Mouse (Mus musculus): Measurements from ENCODE around the gene Tmed6. TPM values are rescaled to one million over a fixed set of nuclear protein-coding genes. Genes with fewer than 3 reads are reported as not detected.

The Tmed6 gene
- polyA plus RNA-seq, 1 experiment from 2014 or later, result not detected

DNA sequence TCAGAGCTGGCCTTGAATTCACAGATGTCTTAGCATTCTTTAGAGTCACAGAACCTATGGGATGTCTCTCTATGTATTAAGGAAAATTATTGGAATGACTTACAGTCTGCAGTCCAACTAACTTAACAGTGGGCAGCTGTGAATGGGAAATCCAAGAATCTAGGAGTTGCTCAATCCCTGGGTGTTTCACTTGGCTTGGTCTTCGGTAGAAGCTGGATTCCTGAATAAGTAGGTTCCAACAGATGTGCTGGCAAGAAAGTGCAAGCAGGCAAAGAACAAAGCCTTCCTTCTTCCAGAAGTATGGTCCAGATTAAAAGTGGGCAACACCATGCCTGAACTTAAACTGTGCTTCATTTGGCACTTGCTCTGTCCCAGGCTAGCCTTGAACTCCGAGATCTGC is 35.2 kb upstream of the Tmed6 start:
- H3K9me3 ChIP-seq, result no peaks in the 10 kb centered on the region
- no peaks in the 10 kb centered on the region for H3K36me3 ChIP-seq
- 82% methylated on average over 2 of the region's 2 CpGs for whole genome bisulfite sequencing
- no peak overlapping the region for H3K4me3 ChIP-seq
- no peak for ATAC-seq (ENCODE audit: low read depth)
- no peak overlapping the region for H3K9ac ChIP-seq
- peaks cover 1% of the 10 kb centered on the region for H3K4me1 ChIP-seq (replicated peaks)
- H3K27ac ChIP-seq (replicated peaks), result no peak overlapping the region
- H3K27me3 ChIP-seq, result no peaks in the 10 kb centered on the region
- H3K4me2 ChIP-seq, result no peak overlapping the region

GRCm38 (mm10) chr8:107096366-107097036 is 31.1 kb upstream of the Tmed6 start, which contains the start of gene Terf2:
Gene Terf2, minus strand, starts transcription at chr8:107096547.
- peak within 1 kb of the TSS; percentile 91 for H3K9ac ChIP-seq
- H3K27ac ChIP-seq (replicated peaks), result peak within 1 kb of the TSS; percentile 90
- ATAC-seq (ENCODE audit: low read depth), result peak; percentile 95
- 4% methylated on average over 39 of the region's 39 CpGs for WGBS
- peaks cover 16% of the 10 kb centered on the region; the same call in 1 of the 2 replicates for H3K36me3 ChIP-seq
- peak within 1 kb of the TSS; percentile 91 for H3K4me3 ChIP-seq
- peaks cover 29% of the 10 kb centered on the region for H3K4me1 ChIP-seq (replicated peaks)
- peak within 1 kb of the TSS; percentile 61 for H3K4me2 ChIP-seq
- no peaks in the 10 kb centered on the region for H3K9me3 ChIP-seq
- H3K27me3 ChIP-seq, result no peaks in the 10 kb centered on the region

GRCm38 (mm10) chr8:107095717-107096365 is 30.4 kb upstream of the Tmed6 start:
- no peaks in the 10 kb centered on the region for H3K9me3 ChIP-seq
- ATAC-seq (ENCODE audit: low read depth), result peak; percentile 77
- H3K36me3 ChIP-seq, result peaks cover 21% of the 10 kb centered on the region; the same call in 1 of the 2 replicates
- no peaks in the 10 kb centered on the region for H3K27me3 ChIP-seq
- H3K4me2 ChIP-seq, result peak overlapping the region; percentile 61
- peaks cover 29% of the 10 kb centered on the region for H3K4me1 ChIP-seq (replicated peaks)
- H3K4me3 ChIP-seq, result peak overlapping the region; percentile 91
- peak overlapping the region; percentile 91 for H3K9ac ChIP-seq
- under 1% methylated on average over 42 of the region's 53 CpGs for WGBS
- H3K27ac ChIP-seq (replicated peaks), result peak overlapping the region; percentile 90

DNA sequence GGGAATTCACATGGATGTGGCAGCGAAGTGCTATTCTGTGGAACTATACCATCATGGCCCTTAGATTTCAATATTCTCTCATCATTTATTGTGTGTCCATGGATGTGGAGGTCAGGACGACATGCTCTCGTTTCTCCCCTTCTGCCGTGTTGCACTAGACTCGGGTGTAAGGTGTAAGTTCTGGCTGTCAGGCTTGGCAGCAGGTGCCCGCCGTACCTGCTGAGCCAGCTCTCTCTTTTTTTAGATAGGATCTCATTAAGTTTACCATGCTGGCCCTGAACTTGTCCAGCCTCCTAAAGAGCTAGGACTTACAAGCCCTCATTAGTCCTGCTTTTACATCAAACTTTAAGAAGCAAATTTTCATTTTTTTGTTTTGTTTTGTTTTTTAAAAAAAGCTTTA is 25.1 kb upstream of the Tmed6 start:
- no peaks in the 10 kb centered on the region for H3K27me3 ChIP-seq
- no peaks in the 10 kb centered on the region for H3K9me3 ChIP-seq
- H3K9ac ChIP-seq, result no peak overlapping the region
- H3K36me3 ChIP-seq, result peaks cover 61% of the 10 kb centered on the region
- no peak for ATAC-seq (ENCODE audit: low read depth)
- no peak overlapping the region for H3K4me3 ChIP-seq
- 97% methylated on average over 7 of the region's 7 CpGs for WGBS
- no peak overlapping the region for H3K27ac ChIP-seq (replicated peaks)
- H3K4me1 ChIP-seq (replicated peaks), result peaks cover 26% of the 10 kb centered on the region
- no peak overlapping the region for H3K4me2 ChIP-seq

- Histone ChIP-seq H3K27ac (replicated peaks) (no peak overlapping the region), H3K9ac (no peak overlapping the region), H3K4me3 (no peak overlapping the region), H3K27me3 (no peaks in the 10 kb centered on the region), H3K9me3 (no peaks in the 10 kb centered on the region), H3K36me3 (peaks cover 73% of the 10 kb centered on the region), H3K4me2 (no peak overlapping the region), H3K4me1 (replicated peaks) (peaks cover 8% of the 10 kb centered on the region; the same call in 1 of the 2 replicates)
- WGBS, result 98% methylated on average over 5 of the region's 5 CpGs
- ATAC-seq (ENCODE audit: low read depth), result no peak
These were observed 23.2 kb upstream of the Tmed6 start for GRCm38 (mm10) chr8:107088526-107089063.

DNA sequence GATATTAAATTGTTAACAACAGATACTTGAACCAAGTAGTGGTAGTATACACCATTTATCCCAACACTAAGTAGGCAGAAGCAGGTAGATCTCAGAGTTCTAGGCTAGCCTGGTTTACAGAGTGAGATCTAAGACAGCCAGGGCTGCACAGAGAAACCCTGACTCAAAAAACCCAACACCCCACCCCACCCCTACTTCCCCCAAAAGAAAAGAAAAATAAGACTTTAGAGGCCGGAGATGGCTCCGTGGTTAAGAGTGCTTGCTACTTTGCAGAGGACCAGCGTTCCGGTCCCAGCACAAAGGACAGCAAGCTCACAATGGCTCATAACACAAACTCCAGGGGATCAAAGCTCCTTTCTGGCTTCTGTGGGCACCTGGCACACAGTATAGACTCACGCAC is 20.6 kb upstream of the Tmed6 start:
- no peak for ATAC-seq (ENCODE audit: low read depth)
- Histone ChIP-seq H3K4me3 (no peak overlapping the region), H3K4me2 (no peak overlapping the region), H3K36me3 (peaks cover 77% of the 10 kb centered on the region), H3K9ac (no peak overlapping the region), H3K27ac (replicated peaks) (no peak overlapping the region), H3K27me3 (no peaks in the 10 kb centered on the region), H3K9me3 (no peaks in the 10 kb centered on the region), H3K4me1 (replicated peaks) (no peaks in the 10 kb centered on the region)
- 95% methylated on average over 5 of the region's 5 CpGs for WGBS

- no peak for ATAC-seq (ENCODE audit: low read depth)
These were observed 19.9 kb upstream of the Tmed6 start for GRCm38 (mm10) chr8:107085358-107085757.

GRCm38 (mm10) chr8:107076239-107076888 is 10.9 kb upstream of the Tmed6 start:
- H3K9me3 ChIP-seq, result no peaks in the 10 kb centered on the region
- peaks cover 95% of the 10 kb centered on the region for H3K36me3 ChIP-seq
- ATAC-seq (ENCODE audit: low read depth), result no peak
- H3K27ac ChIP-seq (replicated peaks), result no peak overlapping the region
- no peak overlapping the region for H3K4me3 ChIP-seq
- no peaks in the 10 kb centered on the region for H3K27me3 ChIP-seq
- H3K4me1 ChIP-seq (replicated peaks), result no peaks in the 10 kb centered on the region
- no peak overlapping the region for H3K9ac ChIP-seq
- 92% methylated on average over 7 of the region's 7 CpGs for WGBS
- no peak overlapping the region for H3K4me2 ChIP-seq

More at GRCm38 (mm10) chr8:107085358-107085757, 19.9 kb upstream of the Tmed6 start:
- Histone ChIP-seq H3K27ac (replicated peaks) (no peak overlapping the region), H3K4me3 (no peak overlapping the region), H3K4me2 (no peak overlapping the region), H3K9me3 (no peaks in the 10 kb centered on the region), H3K9ac (no peak overlapping the region), H3K27me3 (no peaks in the 10 kb centered on the region), H3K4me1 (replicated peaks) (no peaks in the 10 kb centered on the region), H3K36me3 (peaks cover 77% of the 10 kb centered on the region)
- 96% methylated on average over 17 of the region's 17 CpGs for WGBS

DNA sequence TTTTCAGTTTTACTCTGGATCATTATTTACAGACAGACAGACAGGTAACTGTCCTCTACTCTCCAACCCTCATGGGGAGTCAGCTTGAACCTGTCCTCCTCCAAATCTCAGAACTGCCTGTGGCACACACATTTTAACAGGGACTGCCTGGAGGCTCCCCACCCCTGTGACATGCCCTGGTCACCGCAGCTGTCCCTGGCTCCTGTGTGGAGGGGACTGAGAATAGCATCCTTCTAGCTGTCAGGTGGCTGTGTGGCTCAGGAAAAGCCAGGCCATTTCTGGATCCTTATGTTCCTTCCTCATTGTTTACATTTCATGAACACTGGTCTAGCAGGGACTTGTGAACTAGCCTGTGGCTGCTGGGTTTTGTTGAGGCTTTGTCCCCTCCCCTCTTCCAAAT is 8.7 kb upstream of the Tmed6 start:
- 93% methylated on average over 1 of the region's 1 CpGs for WGBS
- ATAC-seq (ENCODE audit: low read depth), result no peak

GRCm38 (mm10) chr8:107073706-107074105 is 8.3 kb upstream of the Tmed6 start:
- H3K9me3 ChIP-seq, result no peaks in the 10 kb centered on the region
- H3K4me2 ChIP-seq, result no peak overlapping the region
- H3K4me3 ChIP-seq, result no peak overlapping the region
- WGBS, result 86% methylated on average over 4 of the region's 4 CpGs
- no peak overlapping the region for H3K27ac ChIP-seq (replicated peaks)
- H3K9ac ChIP-seq, result no peak overlapping the region
- H3K4me1 ChIP-seq (replicated peaks), result no peaks in the 10 kb centered on the region
- no peaks in the 10 kb centered on the region for H3K27me3 ChIP-seq
- ATAC-seq (ENCODE audit: low read depth), result no peak
- H3K36me3 ChIP-seq, result peaks cover 96% of the 10 kb centered on the region

More for the DNA sequence above, 8.7 kb upstream of the Tmed6 start:
- H3K27ac ChIP-seq (replicated peaks), result no peak overlapping the region
- H3K4me2 ChIP-seq, result no peak overlapping the region
- H3K4me1 ChIP-seq (replicated peaks), result no peaks in the 10 kb centered on the region
- no peaks in the 10 kb centered on the region for H3K27me3 ChIP-seq
- H3K9me3 ChIP-seq, result no peaks in the 10 kb centered on the region
- no peak overlapping the region for H3K9ac ChIP-seq
- H3K36me3 ChIP-seq, result peaks cover 96% of the 10 kb centered on the region
- H3K4me3 ChIP-seq, result no peak overlapping the region

GRCm38 (mm10) chr8:107062613-107063012 is 2.8 kb downstream of the Tmed6 start:
- no peak for ATAC-seq (ENCODE audit: low read depth)
- WGBS, result 94% methylated on average over 1 of the region's 1 CpGs
- H3K4me2 ChIP-seq, result no peak overlapping the region
- peaks cover 9% of the 10 kb centered on the region for H3K4me1 ChIP-seq (replicated peaks)
- no peak overlapping the region for H3K4me3 ChIP-seq
- H3K9ac ChIP-seq, result no peak overlapping the region
- H3K9me3 ChIP-seq, result no peaks in the 10 kb centered on the region
- no peaks in the 10 kb centered on the region for H3K27me3 ChIP-seq
- H3K27ac ChIP-seq (replicated peaks), result no peak overlapping the region
- peaks cover 17% of the 10 kb centered on the region for H3K36me3 ChIP-seq

DNA sequence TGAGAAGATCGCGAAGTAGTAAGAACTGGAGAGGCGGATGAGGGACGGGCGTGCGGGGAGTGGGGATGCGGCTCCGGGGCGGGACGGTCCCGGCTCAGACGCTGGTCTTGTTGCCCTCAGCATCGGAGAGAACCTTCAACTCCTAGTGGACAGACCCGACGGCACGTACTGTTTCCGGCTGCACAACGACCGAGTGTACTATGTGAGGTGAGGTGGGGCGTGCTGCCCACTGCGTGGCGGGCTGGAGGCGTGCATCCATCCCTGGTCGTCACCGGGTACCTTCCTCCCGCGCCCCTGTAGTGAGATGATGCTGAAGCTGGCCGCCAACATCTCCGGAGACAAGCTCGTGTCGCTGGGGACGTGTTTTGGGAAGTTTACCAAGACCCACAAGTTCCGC is 8.5 kb downstream of the Tmed6 start:
- Histone ChIP-seq H3K36me3 (peaks cover 45% of the 10 kb centered on the region), H3K4me2 (peak overlapping the region; percentile 85), H3K9ac (peak overlapping the region; percentile 80), H3K27ac (replicated peaks) (no peak overlapping the region), H3K27me3 (no peaks in the 10 kb centered on the region), H3K4me3 (peak overlapping the region; percentile 96), H3K9me3 (no peaks in the 10 kb centered on the region), H3K4me1 (replicated peaks) (peaks cover 30% of the 10 kb centered on the region)
- WGBS, result under 1% methylated on average over 33 of the region's 33 CpGs
- peak; percentile 79; the same call in 1 of the 2 replicates for ATAC-seq (ENCODE audit: low read depth)

Measured in neural tube, embryonic 13.5 days (tissue).